Mouse (Mus musculus) adrenal gland (tissue): ENCODE results near the gene Olfr923.

Experiments used
- intact Hi-C: fragments of 180-260 bp; cut with DNase I; formaldehyde crosslinking; loops from one replicate; pipeline ENCODE4 v1.15.1; 2025
- long read RNA-seq, 2 experiments: library from polyadenylated mRNA; unstranded; transcript quantifications; one replicate each; pipeline ENCODE4 v2.0.0; 2020; ENCODE audit warnings: borderline replicate concordance in 1 of 2; ENCODE audit not compliant: insufficient replicate concordance in 1 of 2

Olfr923 gene
- long read RNA-seq, experiment 1 = 0 reads
- long read RNA-seq, experiment 2 = 0 reads

- intact Hi-C loops = no loop called here
Observed at GRCm38 (mm10) chr9:38826245-38826644, at the start of gene Olfr923. TSS of gene Olfr923 (plus strand) at chr9:38826545.

DNA sequence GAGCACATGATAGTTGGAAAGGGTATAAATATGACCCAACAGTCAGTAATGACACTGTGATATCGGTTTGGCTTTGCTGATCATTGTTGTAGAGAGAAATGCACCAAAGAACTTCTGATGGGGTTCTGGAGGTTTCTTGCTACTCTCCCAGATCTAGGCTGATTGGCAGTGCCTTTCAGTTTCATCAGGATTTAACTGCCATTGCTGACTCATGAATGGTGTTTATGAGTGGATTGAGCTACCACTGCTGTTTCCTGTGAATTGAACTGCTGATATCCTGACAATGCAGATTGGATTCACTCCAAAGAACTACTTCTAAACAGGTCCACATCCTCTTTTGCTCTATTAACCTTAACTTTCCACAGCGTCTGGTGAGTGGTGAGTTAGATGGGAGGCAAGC lies 33.7 kb upstream of the Olfr923 start:
- intact Hi-C loops = no loop called here

- intact Hi-C loops = no loop called here
Observed at GRCm38 (mm10) chr9:38805696-38806095, 20.6 kb upstream of the Olfr923 start.

DNA sequence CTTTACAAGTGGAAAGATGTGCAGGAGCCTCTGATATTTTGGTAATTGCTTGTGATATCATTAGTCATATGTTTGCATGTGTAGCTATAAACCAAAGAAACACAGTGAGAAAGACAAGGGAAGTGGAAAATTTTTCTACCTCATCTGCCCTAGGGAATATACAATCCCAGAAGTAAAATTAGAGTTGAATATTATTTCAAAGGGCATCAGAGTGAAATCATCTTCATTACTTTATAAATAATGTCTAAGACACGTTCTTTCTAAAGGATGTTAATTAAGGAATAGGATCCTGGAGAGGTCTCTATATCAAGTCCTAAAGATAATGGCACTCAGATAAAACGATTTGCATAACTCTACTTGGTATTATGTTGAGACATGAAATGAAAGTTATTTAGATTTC lies 12.0 kb upstream of the Olfr923 start, which contains the start of gene Olfr922:
Gene Olfr922 (plus strand): TSS at position 301 of the 400 bp plus-strand sequence.
- intact Hi-C loops = no loop called here

- intact Hi-C loops = no loop called here
Observed at GRCm38 (mm10) chr9:38815458-38815986, 10.8 kb upstream of the Olfr923 start.

- intact Hi-C loops = no loop called here
Observed at GRCm38 (mm10) chr9:38833027-38833426, 6.7 kb downstream of the Olfr923 start.

DNA sequence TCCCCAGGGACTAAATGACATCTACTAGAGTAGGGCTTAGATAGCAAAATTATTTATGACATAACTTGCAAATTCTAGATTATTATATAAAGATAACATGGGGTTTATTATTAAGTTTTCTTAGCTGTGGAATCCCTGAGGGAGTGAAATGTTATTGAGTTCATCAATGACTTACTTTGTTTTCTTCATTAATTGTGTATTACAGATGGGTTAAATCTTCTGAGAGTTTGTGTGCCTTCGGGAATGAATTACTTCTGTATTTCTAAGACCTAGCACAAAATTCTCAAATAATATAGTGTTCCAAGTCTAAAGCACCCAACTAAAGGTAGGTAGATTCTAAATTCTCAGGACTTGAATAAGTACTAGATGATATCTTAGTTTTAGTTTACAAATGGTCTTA lies 17.8 kb downstream of the Olfr923 start, which contains the start of gene Olfr924:
Gene Olfr924 (plus strand): TSS at position 301 of the 400 bp plus-strand sequence.
- intact Hi-C loops = no loop called here

- intact Hi-C loops = no loop called here
Observed at GRCm38 (mm10) chr9:38854760-38855159, 28.4 kb downstream of the Olfr923 start, which contains the start of gene Olfr26. TSS of gene Olfr26 (plus strand) at chr9:38855060.

- intact Hi-C loops = loop anchor here (2.0 kb wide), 1 partner anchor 22 kb away; no protein-coding TSS in a partner anchor
Observed at GRCm38 (mm10) chr9:38874880-38875279, 48.5 kb downstream of the Olfr923 start.

DNA sequence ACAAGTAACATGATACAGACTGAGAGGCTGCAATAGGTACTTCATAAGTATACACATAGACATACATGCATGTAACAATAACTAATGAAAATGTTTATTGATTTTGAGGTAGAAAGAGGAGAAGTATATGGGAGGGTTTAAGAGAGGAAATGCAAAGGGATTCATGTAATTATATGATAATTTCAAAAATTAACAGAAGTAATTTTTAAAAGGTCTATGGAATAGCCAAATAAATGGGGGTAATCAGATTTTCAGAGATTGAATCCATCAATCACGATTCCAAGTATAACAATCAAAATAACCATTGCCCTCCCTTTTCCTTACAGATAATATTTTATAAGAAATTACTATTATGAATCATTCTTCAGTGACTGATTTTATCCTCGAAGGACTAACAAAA lies 50.5 kb downstream of the Olfr923 start, which contains the start of gene Olfr926:
Gene Olfr926 (plus strand): TSS at position 301 of the 400 bp plus-strand sequence.
- intact Hi-C loops = no loop called here
